Mouse (Mus musculus) lung, postnatal 36 days (tissue): ENCODE data around the gene Mxra7.

Experiments used
- DNase-seq: peaks from one replicate; pipeline ENCODE4 v3.0.0; 2022; ENCODE audit warnings: mixed read lengths

Mxra7 gene

GRCm38 (mm10) chr11:116769873-116770272 is 58.0 kb downstream of the Mxra7 start:
- no peak for DNase-seq

DNA sequence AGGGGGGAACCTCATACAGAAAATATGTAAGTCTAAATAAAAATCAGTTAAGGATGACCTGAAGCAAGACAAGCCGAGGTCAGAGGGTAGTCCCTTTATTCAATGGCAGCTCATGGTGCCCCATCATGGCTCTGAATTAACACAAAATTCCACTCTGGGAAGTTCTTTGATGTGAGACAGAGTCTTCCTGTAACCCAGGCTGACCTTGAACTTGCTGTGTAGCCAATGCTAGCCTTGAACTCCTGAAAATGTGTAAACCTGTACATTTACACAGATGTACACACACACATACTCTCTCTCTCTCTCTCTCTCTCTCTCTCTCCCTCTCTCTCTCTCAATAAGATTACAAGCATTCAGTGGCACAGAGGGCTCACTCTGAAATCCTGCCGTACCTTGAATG is 62.9 kb downstream of the Mxra7 start:
- no peak for DNase-seq

- no peak for DNase-seq
Observed at GRCm38 (mm10) chr11:116764346-116764745, 63.5 kb downstream of the Mxra7 start.

DNA sequence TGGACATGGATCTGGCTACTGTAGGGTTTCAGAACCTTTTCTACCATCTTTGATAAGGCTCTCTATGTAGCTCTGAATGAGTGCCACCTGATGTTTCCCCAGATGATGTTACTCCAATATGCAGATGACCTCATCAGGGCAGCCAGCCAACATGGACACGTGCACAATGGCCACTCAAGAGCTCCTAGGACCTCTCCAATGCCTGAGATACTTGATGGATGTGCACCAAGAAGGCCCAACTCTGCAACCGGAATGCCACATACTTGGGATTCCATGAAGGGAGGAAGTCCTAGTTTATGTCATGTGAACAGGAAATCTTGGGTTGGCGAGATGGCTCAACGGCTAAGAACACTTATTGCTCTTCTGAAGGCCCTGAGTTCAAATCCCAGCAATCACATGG is 72.7 kb downstream of the Mxra7 start:
- DNase-seq, result peak; percentile 46

- peak; percentile 17 for DNase-seq
Observed at GRCm38 (mm10) chr11:116753674-116754470, 74.0 kb downstream of the Mxra7 start.
